Mouse (Mus musculus): ENCODE results near the gene Ptpro. TPM values are rescaled to one million over a fixed set of nuclear protein-coding genes. Genes with fewer than 3 reads are reported as not detected.

Ptpro gene
- total RNA-seq, 2 experiments from 2014 or later, result 1.4 to 1.7 TPM

- no peak for DNase-seq
Measured at GRCm38 (mm10) chr6:137294973-137295820, 43.1 kb downstream of the Ptpro start.

- no peak for DNase-seq
Measured at GRCm38 (mm10) chr6:137302561-137302960, 50.4 kb downstream of the Ptpro start.

- no peak for DNase-seq
Measured at GRCm38 (mm10) chr6:137303824-137304223, 51.7 kb downstream of the Ptpro start.

GRCm38 (mm10) chr6:137315265-137315664 lies 63.1 kb downstream of the Ptpro start:
- no peak for DNase-seq

- no peak for DNase-seq
Measured at GRCm38 (mm10) chr6:137316358-137316757, 64.2 kb downstream of the Ptpro start.

GRCm38 (mm10) chr6:137317509-137317908 lies 65.4 kb downstream of the Ptpro start:
- DNase-seq, result no peak

GRCm38 (mm10) chr6:137318242-137318861 lies 66.2 kb downstream of the Ptpro start:
- no peak for DNase-seq

- no peak for DNase-seq
Measured at GRCm38 (mm10) chr6:137319658-137320057, 67.5 kb downstream of the Ptpro start.

GRCm38 (mm10) chr6:137327718-137328117 lies 75.6 kb downstream of the Ptpro start:
- DNase-seq, result peak; percentile 88 to 94

- DNase-seq, result no peak
Measured at GRCm38 (mm10) chr6:137328228-137328627, 76.1 kb downstream of the Ptpro start.

GRCm38 (mm10) chr6:137330782-137331181 lies 78.7 kb downstream of the Ptpro start:
- no peak for DNase-seq

GRCm38 (mm10) chr6:137331826-137332225 lies 79.7 kb downstream of the Ptpro start:
- DNase-seq, result peak in 1 of 2 experiments; percentile 31

GRCm38 (mm10) chr6:137339071-137339470 lies 87.0 kb downstream of the Ptpro start:
- DNase-seq, result no peak

GRCm38 (mm10) chr6:137343688-137344441 lies 91.7 kb downstream of the Ptpro start:
- DNase-seq, result no peak

GRCm38 (mm10) chr6:137360166-137360565 lies 108.0 kb downstream of the Ptpro start:
- no peak for DNase-seq

- DNase-seq, result no peak
Measured at GRCm38 (mm10) chr6:137362216-137362615, 110.1 kb downstream of the Ptpro start.

- DNase-seq, result no peak
Measured at GRCm38 (mm10) chr6:137364681-137365080, 112.6 kb downstream of the Ptpro start.

GRCm38 (mm10) chr6:137365637-137366036 lies 113.5 kb downstream of the Ptpro start:
- DNase-seq, result no peak

- no peak for DNase-seq
Measured at GRCm38 (mm10) chr6:137370745-137371144, 118.6 kb downstream of the Ptpro start.

- no peak for DNase-seq
Measured at GRCm38 (mm10) chr6:137371455-137371854, 119.3 kb downstream of the Ptpro start.

- no peak for DNase-seq
Measured at GRCm38 (mm10) chr6:137373920-137374319, 121.8 kb downstream of the Ptpro start.

- DNase-seq, result no peak
Measured at GRCm38 (mm10) chr6:137382546-137382945, 130.4 kb downstream of the Ptpro start.

- DNase-seq, result no peak
Measured at GRCm38 (mm10) chr6:137386344-137386743, 134.2 kb downstream of the Ptpro start.

All from adrenal gland, postnatal 36 days (tissue).